Mouse (Mus musculus): Measurements from ENCODE around the gene Pecam1. TPM values are rescaled to one million over a fixed set of nuclear protein-coding genes. Genes with fewer than 3 reads are reported as not detected.
"Not testable (repeated sequence)": the region's sequence is repeated elsewhere in the genome, so short reads cannot be mapped to it uniquely, and the experiment has no call there.

Pecam1 gene
- polyA plus RNA-seq, 1 experiment from 2014 or later: 69.9 TPM

DNA sequence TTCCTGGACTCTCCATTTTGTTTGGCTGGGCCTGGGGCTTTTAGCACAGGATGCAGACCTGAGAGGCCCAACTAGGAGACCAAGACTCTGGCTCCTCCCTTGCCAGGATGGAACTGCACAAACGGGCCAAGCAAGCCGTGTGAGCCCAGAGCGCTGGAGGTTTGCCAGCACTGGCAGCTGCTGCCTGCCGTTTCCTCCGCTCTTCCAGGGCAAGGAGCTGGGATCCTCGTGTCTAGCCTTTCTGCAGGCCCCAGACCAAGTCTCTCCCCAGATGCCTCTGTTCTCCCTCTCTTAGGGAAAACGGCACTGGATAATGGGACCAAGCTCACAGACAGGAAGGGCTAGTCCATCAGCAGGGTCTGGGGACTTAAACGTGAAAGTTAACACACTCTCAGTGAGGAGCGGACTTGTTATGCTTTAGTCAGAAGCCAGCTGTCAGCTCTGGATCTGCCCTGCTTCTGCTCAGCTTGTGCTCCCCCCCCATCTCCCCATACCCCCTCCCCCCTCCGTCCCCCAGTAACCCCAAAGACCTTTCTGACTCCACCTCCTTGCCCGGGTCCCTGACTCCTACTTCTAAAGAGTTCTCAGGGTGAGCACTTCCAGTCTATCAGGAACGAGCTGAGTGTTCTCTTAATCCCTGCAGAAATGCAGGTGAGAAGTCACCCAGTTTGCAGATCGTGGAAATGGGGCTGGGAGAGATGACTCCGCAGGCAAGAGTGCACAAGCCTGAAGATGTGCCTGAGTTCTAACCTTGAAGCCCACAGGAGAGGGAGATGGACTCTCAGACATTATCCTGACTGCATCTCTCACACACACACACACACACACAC, 92.2 kb downstream of the Pecam1 start:
- Histone ChIP-seq H3K9me3 (ENCODE audit: control insufficient read depth, low read length) (no peaks in the 10 kb centered on the region), H3K27ac (replicated peaks in 1 of 2; ENCODE audit: control insufficient read depth in 1 of 2, insufficient read depth in 1 of 2, low read depth in 2 of 2, low read length in 2 of 2) (peak overlapping the region; percentile 91 to 92)
- 10% methylated on average over 14 of the region's 14 CpGs for WGBS

GRCm38 (mm10) chr11:106656896-106657498, 93.4 kb downstream of the Pecam1 start:
- not testable (repeated sequence) for H3K36me3 ChIP-seq (ENCODE audit: control insufficient read depth, insufficient read depth, low read length); H3K9ac ChIP-seq (ENCODE audit: low read length); H3K27me3 ChIP-seq (ENCODE audit: control insufficient read depth, insufficient read depth, low read length); H3K4me2 ChIP-seq (ENCODE audit: low read length); ATAC-seq (ENCODE audit: insufficient number of reproducible peaks, insufficient read depth, low FRiP score, low read depth); H3K4me3 ChIP-seq (ENCODE audit: control insufficient read depth in 1 of 2, insufficient read depth in 1 of 2, low read depth in 1 of 2, low read length in 2 of 2); H3K9me3 ChIP-seq (ENCODE audit: control insufficient read depth, low read length)
- Histone ChIP-seq H3K27ac (replicated peaks in 1 of 2; ENCODE audit: control insufficient read depth in 1 of 2, insufficient read depth in 1 of 2, low read depth in 2 of 2, low read length in 2 of 2) (peak overlapping the region in 1 of 2 experiments; percentile 92; a peak in 2 of 4 replicates), H3K4me1 (ENCODE audit: control insufficient read depth in 2 of 2, insufficient read depth in 2 of 2, low read length in 2 of 2) (peaks cover 25 to 34% of the 10 kb centered on the region in 2 experiments)
- WGBS: 73% methylated on average over 5 of the region's 5 CpGs

More for the DNA sequence above, 92.2 kb downstream of the Pecam1 start:
- Histone ChIP-seq H3K36me3 (ENCODE audit: control insufficient read depth, insufficient read depth, low read length) (no peaks in the 10 kb centered on the region), H3K4me1 (ENCODE audit: control insufficient read depth in 2 of 2, insufficient read depth in 2 of 2, low read length in 2 of 2) (peaks cover 25 to 34% of the 10 kb centered on the region in 2 experiments), H3K4me3 (ENCODE audit: control insufficient read depth in 1 of 2, insufficient read depth in 1 of 2, low read depth in 1 of 2, low read length in 2 of 2) (no peak overlapping the region), H3K4me2 (ENCODE audit: low read length) (peak overlapping the region; percentile 39), H3K27me3 (ENCODE audit: control insufficient read depth, insufficient read depth, low read length) (no peaks in the 10 kb centered on the region), H3K9ac (ENCODE audit: low read length) (peak overlapping the region; percentile 56)
- peak; percentile 65 for ATAC-seq (ENCODE audit: insufficient number of reproducible peaks, insufficient read depth, low FRiP score, low read depth)

- 29% methylated on average over 13 of the region's 13 CpGs for WGBS
- H3K9ac ChIP-seq (ENCODE audit: low read length): no peak overlapping the region
- no peak for ATAC-seq (ENCODE audit: insufficient number of reproducible peaks, insufficient read depth, low FRiP score, low read depth)
- H3K27me3 ChIP-seq (ENCODE audit: control insufficient read depth, insufficient read depth, low read length): no peaks in the 10 kb centered on the region
- H3K36me3 ChIP-seq (ENCODE audit: control insufficient read depth, insufficient read depth, low read length): no peaks in the 10 kb centered on the region
- H3K4me2 ChIP-seq (ENCODE audit: low read length): no peak overlapping the region
- no peaks in the 10 kb centered on the region for H3K9me3 ChIP-seq (ENCODE audit: control insufficient read depth, low read length)
- H3K4me3 ChIP-seq (ENCODE audit: control insufficient read depth in 1 of 2, insufficient read depth in 1 of 2, low read depth in 1 of 2, low read length in 2 of 2): no peak overlapping the region
- H3K4me1 ChIP-seq (ENCODE audit: control insufficient read depth in 2 of 2, insufficient read depth in 2 of 2, low read length in 2 of 2): no peaks in the 10 kb centered on the region
- H3K27ac ChIP-seq (replicated peaks in 1 of 2; ENCODE audit: control insufficient read depth in 1 of 2, insufficient read depth in 1 of 2, low read depth in 2 of 2, low read length in 2 of 2): no peak overlapping the region
These were observed 102.1 kb downstream of the Pecam1 start for GRCm38 (mm10) chr11:106648347-106648746.

GRCm38 (mm10) chr11:106642966-106643637, 107.3 kb downstream of the Pecam1 start:
- H3K36me3 ChIP-seq (ENCODE audit: control insufficient read depth, insufficient read depth, low read length): no peaks in the 10 kb centered on the region
- no peak overlapping the region for H3K9ac ChIP-seq (ENCODE audit: low read length)
- no peak overlapping the region for H3K4me3 ChIP-seq (ENCODE audit: control insufficient read depth in 1 of 2, insufficient read depth in 1 of 2, low read depth in 1 of 2, low read length in 2 of 2)
- H3K4me2 ChIP-seq (ENCODE audit: low read length): no peak overlapping the region
- no peaks in the 10 kb centered on the region for H3K9me3 ChIP-seq (ENCODE audit: control insufficient read depth, low read length)
- ATAC-seq (ENCODE audit: insufficient number of reproducible peaks, insufficient read depth, low FRiP score, low read depth): no peak
- no peaks in the 10 kb centered on the region for H3K27me3 ChIP-seq (ENCODE audit: control insufficient read depth, insufficient read depth, low read length)
- 77% methylated on average over 8 of the region's 8 CpGs for WGBS
- no peak overlapping the region for H3K27ac ChIP-seq (replicated peaks in 1 of 2; ENCODE audit: control insufficient read depth in 1 of 2, insufficient read depth in 1 of 2, low read depth in 2 of 2, low read length in 2 of 2)
- H3K4me1 ChIP-seq (ENCODE audit: control insufficient read depth in 2 of 2, insufficient read depth in 2 of 2, low read length in 2 of 2): peaks cover 20% of the 10 kb centered on the region in 2 experiments

GRCm38 (mm10) chr11:106641580-106641979, 108.8 kb downstream of the Pecam1 start:
- Histone ChIP-seq H3K27me3 (ENCODE audit: control insufficient read depth, insufficient read depth, low read length) (no peaks in the 10 kb centered on the region), H3K4me3 (ENCODE audit: control insufficient read depth in 1 of 2, insufficient read depth in 1 of 2, low read depth in 1 of 2, low read length in 2 of 2) (no peak overlapping the region), H3K27ac (replicated peaks in 1 of 2; ENCODE audit: control insufficient read depth in 1 of 2, insufficient read depth in 1 of 2, low read depth in 2 of 2, low read length in 2 of 2) (no peak overlapping the region), H3K4me2 (ENCODE audit: low read length) (no peak overlapping the region), H3K4me1 (ENCODE audit: control insufficient read depth in 2 of 2, insufficient read depth in 2 of 2, low read length in 2 of 2) (peaks cover 20 to 22% of the 10 kb centered on the region in 2 experiments), H3K9ac (ENCODE audit: low read length) (no peak overlapping the region), H3K36me3 (ENCODE audit: control insufficient read depth, insufficient read depth, low read length) (no peaks in the 10 kb centered on the region), H3K9me3 (ENCODE audit: control insufficient read depth, low read length) (no peaks in the 10 kb centered on the region)
- WGBS: 65% methylated on average over 1 of the region's 1 CpGs
- ATAC-seq (ENCODE audit: insufficient number of reproducible peaks, insufficient read depth, low FRiP score, low read depth): no peak

DNA sequence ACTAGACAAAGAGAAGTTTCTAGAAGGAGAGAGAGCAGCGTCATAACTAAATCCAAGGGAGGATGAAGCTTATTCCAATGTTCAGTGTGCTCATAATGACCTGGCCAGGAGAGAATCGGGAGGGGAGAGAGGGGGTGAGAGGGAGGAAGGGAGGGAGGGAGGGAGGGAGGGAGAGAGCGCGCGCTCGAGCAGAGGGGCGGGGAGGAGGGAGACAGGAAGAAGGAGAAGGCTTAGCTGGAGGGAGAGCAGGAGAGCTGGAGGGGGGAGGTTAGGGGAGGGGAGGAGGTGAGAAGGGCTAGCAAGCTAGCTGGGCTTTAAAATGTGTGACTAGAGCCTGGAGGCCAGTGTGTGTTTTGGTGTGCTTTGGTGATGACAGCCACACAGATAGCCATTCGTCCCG, 110.4 kb downstream of the Pecam1 start:
- H3K9ac ChIP-seq (ENCODE audit: low read length): no peak overlapping the region
- no peak overlapping the region for H3K4me3 ChIP-seq (ENCODE audit: control insufficient read depth in 1 of 2, insufficient read depth in 1 of 2, low read depth in 1 of 2, low read length in 2 of 2)
- H3K9me3 ChIP-seq (ENCODE audit: control insufficient read depth, low read length): no peaks in the 10 kb centered on the region
- no peaks in the 10 kb centered on the region for H3K27me3 ChIP-seq (ENCODE audit: control insufficient read depth, insufficient read depth, low read length)
- H3K4me2 ChIP-seq (ENCODE audit: low read length): peak overlapping the region; percentile 16
- peak overlapping the region in 1 of 2 experiments; percentile 45; a peak in 1 of 4 replicates for H3K27ac ChIP-seq (replicated peaks in 1 of 2; ENCODE audit: control insufficient read depth in 1 of 2, insufficient read depth in 1 of 2, low read depth in 2 of 2, low read length in 2 of 2)
- peaks cover 20 to 22% of the 10 kb centered on the region in 2 experiments for H3K4me1 ChIP-seq (ENCODE audit: control insufficient read depth in 2 of 2, insufficient read depth in 2 of 2, low read length in 2 of 2)
- no peaks in the 10 kb centered on the region for H3K36me3 ChIP-seq (ENCODE audit: control insufficient read depth, insufficient read depth, low read length)
- ATAC-seq (ENCODE audit: insufficient number of reproducible peaks, insufficient read depth, low FRiP score, low read depth): 0 out of 2 replicates have a peak, but pooled peaks have one; percentile 19
- 7% methylated on average over 9 of the region's 9 CpGs for WGBS

DNA sequence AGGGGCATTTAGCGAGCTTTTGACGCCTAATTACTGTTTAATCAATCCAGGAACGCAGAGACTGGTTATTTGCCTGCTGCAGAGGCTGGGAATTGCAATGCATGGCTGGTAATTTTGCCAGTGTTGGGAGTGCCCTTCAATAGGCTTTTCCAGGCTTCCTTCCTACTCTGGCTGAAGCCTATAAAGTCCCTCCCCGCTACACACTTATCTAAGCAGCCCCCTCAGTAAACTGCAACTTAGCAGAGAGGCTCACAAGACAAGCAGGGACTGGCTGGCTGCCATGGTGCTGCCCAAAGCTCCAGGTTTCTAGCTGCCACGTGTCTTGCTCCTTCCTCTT, 111.1 kb downstream of the Pecam1 start:
- H3K9me3 ChIP-seq (ENCODE audit: control insufficient read depth, low read length): no peaks in the 10 kb centered on the region
- WGBS: 19% methylated on average over 5 of the region's 5 CpGs
- peak overlapping the region in 1 of 2 experiments; percentile 45; a peak in 1 of 4 replicates for H3K27ac ChIP-seq (replicated peaks in 1 of 2; ENCODE audit: control insufficient read depth in 1 of 2, insufficient read depth in 1 of 2, low read depth in 2 of 2, low read length in 2 of 2)
- H3K4me1 ChIP-seq (ENCODE audit: control insufficient read depth in 2 of 2, insufficient read depth in 2 of 2, low read length in 2 of 2): peaks cover 20 to 22% of the 10 kb centered on the region in 2 experiments
- no peak overlapping the region for H3K9ac ChIP-seq (ENCODE audit: low read length)
- no peak overlapping the region for H3K4me3 ChIP-seq (ENCODE audit: control insufficient read depth in 1 of 2, insufficient read depth in 1 of 2, low read depth in 1 of 2, low read length in 2 of 2)
- H3K4me2 ChIP-seq (ENCODE audit: low read length): peak overlapping the region; percentile 16
- ATAC-seq (ENCODE audit: insufficient number of reproducible peaks, insufficient read depth, low FRiP score, low read depth): no peak; the same call in 1 of the 2 replicates
- H3K36me3 ChIP-seq (ENCODE audit: control insufficient read depth, insufficient read depth, low read length): no peaks in the 10 kb centered on the region
- no peaks in the 10 kb centered on the region for H3K27me3 ChIP-seq (ENCODE audit: control insufficient read depth, insufficient read depth, low read length)

All from heart, embryonic 14.5 days (tissue).